Mouse (Mus musculus) 3134 (cell line): ENCODE data around the gene Gm17535.
"Not testable (repeated sequence)": the region's sequence is repeated elsewhere in the genome, so short reads cannot be mapped to it uniquely, and the experiment has no call there.

ENCODE experiments used
- DNase-seq: peaks from one replicate; pipeline ENCODE4 v3.0.0-alpha.2; 2011; ENCODE audit warnings: low spot score; ENCODE audit not compliant: insufficient read length; ENCODE audit errors: extremely low read depth

Gene Gm17535

GRCm38 (mm10) chr9:3034299-3034698 is at the start of gene Gm17535:
Gene Gm17535, plus strand, starts transcription at chr9:3034599.
- DNase-seq = not testable (repeated sequence)

- peak; percentile 59 for DNase-seq
Observed at GRCm38 (mm10) chr9:3000445-3000972, 33.9 kb upstream of the Gm17535 start, which contains the start of gene Gm10722. Gene Gm10722, plus strand, starts transcription at chr9:3000922.

GRCm38 (mm10) chr9:3001006-3001405 is 33.4 kb upstream of the Gm17535 start:
- not testable (repeated sequence) for DNase-seq

GRCm38 (mm10) chr9:3001948-3002659 is 32.3 kb upstream of the Gm17535 start:
- DNase-seq = peak; percentile 27

GRCm38 (mm10) chr9:3002794-3003396 is 31.5 kb upstream of the Gm17535 start, which contains the start of gene Gm11168:
Gene Gm11168, plus strand, starts transcription at chr9:3003346.
- DNase-seq = not testable (repeated sequence)

GRCm38 (mm10) chr9:3006179-3006578 is 28.2 kb upstream of the Gm17535 start:
- not testable (repeated sequence) for DNase-seq

GRCm38 (mm10) chr9:3006636-3007035 is 27.8 kb upstream of the Gm17535 start:
- not testable (repeated sequence) for DNase-seq

- peak; percentile 21 for DNase-seq
Observed at GRCm38 (mm10) chr9:3007272-3007671, 27.1 kb upstream of the Gm17535 start.

GRCm38 (mm10) chr9:3009331-3009730 is 25.1 kb upstream of the Gm17535 start:
- DNase-seq = not testable (repeated sequence)

GRCm38 (mm10) chr9:3012054-3012621 is 22.3 kb upstream of the Gm17535 start:
- not testable (repeated sequence) for DNase-seq

GRCm38 (mm10) chr9:3012733-3013279 is 21.6 kb upstream of the Gm17535 start, which contains the start of gene Gm10721:
Gene Gm10721, plus strand, starts transcription at chr9:3013140.
- not testable (repeated sequence) for DNase-seq

- not testable (repeated sequence) for DNase-seq
Observed at GRCm38 (mm10) chr9:3015354-3015753, 19.0 kb upstream of the Gm17535 start, which contains the start of gene Gm10720. Gene Gm10720, plus strand, starts transcription at chr9:3015654.

GRCm38 (mm10) chr9:3015896-3016295 is 18.5 kb upstream of the Gm17535 start:
- DNase-seq = not testable (repeated sequence)

- not testable (repeated sequence) for DNase-seq
Observed at GRCm38 (mm10) chr9:3017108-3017507, 17.3 kb upstream of the Gm17535 start, which contains the start of gene Gm10719. Gene Gm10719, plus strand, starts transcription at chr9:3017408.

- DNase-seq = not testable (repeated sequence)
Observed at GRCm38 (mm10) chr9:3018944-3019343, 15.5 kb upstream of the Gm17535 start.

GRCm38 (mm10) chr9:3019835-3020727 is 14.3 kb upstream of the Gm17535 start:
- not testable (repeated sequence) for DNase-seq

GRCm38 (mm10) chr9:3022316-3023008 is 11.9 kb upstream of the Gm17535 start:
- peak; percentile 1 for DNase-seq

- not testable (repeated sequence) for DNase-seq
Observed at GRCm38 (mm10) chr9:3023312-3023984, 11.0 kb upstream of the Gm17535 start, which contains the start of gene Gm10718. Gene Gm10718, plus strand, starts transcription at chr9:3023547.
